In genomic region chr8:120664566-120664965, GRCm38 (mm10) we compare ENCODE assay signal across 19 mouse cellular contexts. TPM values are rescaled to one million over a fixed set of nuclear protein-coding genes. Genes with fewer than 3 reads are reported as not detected.
A peak's percentile ranks its signal among the peaks of the same experiment; 100 is the strongest.
DNase-seq lines count a peak whose midpoint lies in the region; ATAC-seq lines count a peak whose summit lies in the region.
"Had no signal": no experiment of that assay in that cellular context is flagged by ENCODE, and none has a peak within 500 bp of the region (broad histone marks: within the 10 kb centered on the region; RNA-seq: fewer than 3 reads in every experiment).

No protein-coding gene starts in this region.

- H3K27ac ChIP-seq in heart, embryonic 16.5 days (ENCODE audit: low read length) = no peak overlapping the region
- H3K27ac ChIP-seq in heart, embryonic 12.5 days (ENCODE audit: poor library complexity, severe bottlenecking) = no peak overlapping the region
- H3K27ac ChIP-seq: embryonic facial prominence, embryonic 12.5 days; kidney, embryonic 15.5 days; liver, embryonic 13.5 days had no signal

- H3K36me3 ChIP-seq in heart, embryonic 16.5 days (ENCODE audit: control insufficient read depth, insufficient read depth) = no peaks in the 10 kb centered on the region
- peaks cover 6% of the 10 kb centered on the region; the same call in 1 of the 2 replicates for H3K36me3 ChIP-seq in heart, embryonic 12.5 days

- H3K9me3 ChIP-seq in heart, embryonic 16.5 days (replicated peaks; ENCODE audit: control insufficient read depth, low read length) = no peaks in the 10 kb centered on the region
- no peaks in the 10 kb centered on the region for H3K9me3 ChIP-seq in heart, embryonic 12.5 days (replicated peaks)
- H3K9me3 ChIP-seq: embryonic facial prominence, embryonic 12.5 days; kidney, embryonic 15.5 days; liver, embryonic 13.5 days had no signal

- H3K4me2 ChIP-seq in heart, embryonic 16.5 days (ENCODE audit: low read depth, low read length) = no peak overlapping the region
- H3K4me2 ChIP-seq in heart, embryonic 12.5 days = no peak overlapping the region
- H3K4me2 ChIP-seq: kidney, embryonic 15.5 days had no signal

- no peak overlapping the region for H3K4me3 ChIP-seq in heart, embryonic 16.5 days (ENCODE audit: low read length)
- H3K4me3 ChIP-seq in heart, embryonic 12.5 days = no peak overlapping the region
- H3K4me3 ChIP-seq: embryonic facial prominence, embryonic 12.5 days; kidney, embryonic 15.5 days; liver, embryonic 13.5 days had no signal

- H3K4me1 ChIP-seq in heart, embryonic 16.5 days (ENCODE audit: control insufficient read depth, insufficient read depth, low read length) = peaks cover 36% of the 10 kb centered on the region
- peaks cover 42% of the 10 kb centered on the region for H3K4me1 ChIP-seq in heart, embryonic 12.5 days (replicated peaks)

- H3K9ac ChIP-seq in heart, embryonic 16.5 days (ENCODE audit: low read length) = peak overlapping the region; percentile 5; the same call in 1 of the 2 replicates
- no peak overlapping the region for H3K9ac ChIP-seq in heart, embryonic 12.5 days
- H3K9ac ChIP-seq: embryonic facial prominence, embryonic 12.5 days; kidney, embryonic 15.5 days had no signal

- DNase-seq in left cerebral cortex, postnatal 4 days = peak; percentile 50
- no peak for DNase-seq in left cerebral cortex, adult 18-20 months (ENCODE audit: low spot score in 2 of 2)
- DNase-seq in 416B (ENCODE audit: low read depth) = peak; percentile 29
- peak; percentile 31 for DNase-seq in Muller cell, postnatal 12 days (ENCODE audit: inconsistent ontology term)
- no peak for DNase-seq in yolk sac, embryonic 10.5 days (ENCODE audit: low spot score)
- DNase-seq: adrenal gland, postnatal 25 days; cerebellum, postnatal 36 days; heart, adult 11 months; liver, embryonic 13.5 days; lung, postnatal 4 days; right cerebral cortex, adult 18-20 months; thymus, postnatal 14 days had no signal

- no peaks in the 10 kb centered on the region for H3K27me3 ChIP-seq in heart, embryonic 16.5 days (ENCODE audit: control insufficient read depth, insufficient read depth, low read length)
- no peaks in the 10 kb centered on the region for H3K27me3 ChIP-seq in heart, embryonic 12.5 days (replicated peaks)
- H3K27me3 ChIP-seq: embryonic facial prominence, embryonic 12.5 days; kidney, embryonic 15.5 days; liver, embryonic 13.5 days had no signal

- 76% methylated on average over 6 of the region's 6 CpGs for WGBS in heart, embryonic 16.5 days
- 79% methylated on average over 6 of the region's 6 CpGs for whole genome bisulfite sequencing in heart, embryonic 12.5 days

- no peak for ATAC-seq in heart, embryonic 16.5 days (replicated peaks; ENCODE audit: extremely low read depth, insufficient read depth, low FRiP score)
- no peak for ATAC-seq in heart, embryonic 12.5 days (ENCODE audit: insufficient number of reproducible peaks, low FRiP score)
- ATAC-seq in frontal cortex, adult (ENCODE audit: low TSS enrichment) = no peak
- ATAC-seq: inflammation-experienced regulatory T-cells, adult 6 months had no signal

- intact Hi-C loops in left cerebral cortex, postnatal 4 days (cut with DNase I) = no loop called here

RNA-seq across cellular contexts. Expression of gene Gm27021, which starts 3.3 kb away (rescaled TPM):
- 0.55 TPM in 1 of 2 replicates, not detected in the other for polyA plus RNA-seq in heart, embryonic 16.5 days (2015; fragmentation: Nextera tagmentation; extraction: Ambion mirVana)
- polyA plus RNA-seq in heart, embryonic 12.5 days (2016; fragmentation: Nextera tagmentation; extraction: Ambion mirVana) = 0.72 TPM in 1 of 2 replicates, not detected in the other
- 1 to 10 TPM in 1 of 2 experiments, under 1 TPM in 1; 0.66 to 1.6 TPM for total RNA-seq in left cerebral cortex, postnatal 4 days (2021)
- total RNA-seq in left cerebral cortex, adult 18-20 months (2021) = under 1 TPM; 0.59 to 0.91 TPM
- total RNA-seq: adrenal gland, postnatal 25 days; neutrophil, adult 5-6 weeks had no signal

RNA-seq across cellular contexts. Expression of gene Cox4i1, which starts 3.5 kb away (rescaled TPM):
- polyA plus RNA-seq in heart, embryonic 16.5 days (2015; fragmentation: Nextera tagmentation; extraction: Ambion mirVana) = 2,414 and 2,430 TPM in 2 replicates
- polyA plus RNA-seq in heart, embryonic 12.5 days (2016; fragmentation: Nextera tagmentation; extraction: Ambion mirVana) = 1,676 and 1,716 TPM in 2 replicates
- total RNA-seq in left cerebral cortex, postnatal 4 days (2021) = 100 to 1,000 TPM; 723 to 731 TPM
- total RNA-seq in left cerebral cortex, adult 18-20 months (2021) = 1,000 to 10,000 TPM; 1,182 TPM

RNA-seq across cellular contexts. Expression of gene Emc8, which starts 3.8 kb away (rescaled TPM):
- 164 and 168 TPM in 2 replicates for polyA plus RNA-seq in heart, embryonic 16.5 days (2015; fragmentation: Nextera tagmentation; extraction: Ambion mirVana)
- 168 and 183 TPM in 2 replicates for polyA plus RNA-seq in heart, embryonic 12.5 days (2016; fragmentation: Nextera tagmentation; extraction: Ambion mirVana)
- total RNA-seq in left cerebral cortex, postnatal 4 days (2021) = 10 to 100 TPM; 68.7 to 69.7 TPM
- 10 to 100 TPM; 71.4 to 79.7 TPM for total RNA-seq in left cerebral cortex, adult 18-20 months (2021)

RNA-seq across cellular contexts. Expression of gene 1190005I06Rik, which starts 17.1 kb away (rescaled TPM):
- 4.7 and 5.6 TPM in 2 replicates for polyA plus RNA-seq in heart, embryonic 16.5 days (2015; fragmentation: Nextera tagmentation; extraction: Ambion mirVana)
- 3.5 and 6.7 TPM in 2 replicates for polyA plus RNA-seq in heart, embryonic 12.5 days (2016; fragmentation: Nextera tagmentation; extraction: Ambion mirVana)
- 10 to 100 TPM in 1 of 2 experiments, 1 to 10 TPM in 1; 6.2 to 10.3 TPM for total RNA-seq in left cerebral cortex, postnatal 4 days (2021)
- 10 to 100 TPM; 10.1 to 15.6 TPM for total RNA-seq in left cerebral cortex, adult 18-20 months (2021)
- total RNA-seq: neutrophil, adult 5-6 weeks had no signal

Comparison
In these comparisons a context has a peak if more than half of its experiments do, and no peak if none do; other contexts are left out.
1. DNase-seq: peak in left cerebral cortex, postnatal 4 days (single experiment), 416B (single experiment) and Muller cell, postnatal 12 days (single experiment); none in left cerebral cortex, adult 18-20 months (0 of 2) and yolk sac, embryonic 10.5 days (single experiment).